Mouse (Mus musculus) forebrain, embryonic 10.5 days (tissue): Measurements from ENCODE around the gene Mettl26. TPM values are rescaled to one million over a fixed set of nuclear protein-coding genes. Genes with fewer than 3 reads are reported as not detected.

Experiments used
- DNase-seq: peaks from one replicate; pipeline ENCODE4 v3.0.0-alpha.2; 2017; ENCODE audit warnings: low spot score; ENCODE audit errors: extremely low spot score
- H3K27ac ChIP-seq: fragments of 300-500 bp; sonication (generic); 2 replicates; pipeline ENCODE4 v1.5.1; 2016; ENCODE audit warnings: mild to moderate bottlenecking
- H3K27me3 ChIP-seq: fragments of 300-500 bp; sonication (generic); 2 replicates; pipeline ENCODE4 v1.6.1; 2016; ENCODE audit warnings: mild to moderate bottlenecking; ENCODE audit not compliant: poor library complexity, severe bottlenecking
- H3K36me3 ChIP-seq: fragments of 300-500 bp; sonication (generic); replicated peaks from 2 replicates; pipeline ENCODE4 v1.6.1; 2016; ENCODE audit warnings: mild to moderate bottlenecking, moderate library complexity
- H3K4me1 ChIP-seq: fragments of 300-500 bp; sonication (generic); 2 replicates; pipeline ENCODE4 v1.6.1; 2016
- H3K4me3 ChIP-seq: fragments of 300-500 bp; sonication (generic); 2 replicates; pipeline ENCODE4 v1.5.1; 2016; ENCODE audit warnings: mild to moderate bottlenecking, moderate library complexity
- H3K9me3 ChIP-seq: fragments of 300-500 bp; sonication (generic); 2 replicates; pipeline ENCODE4 v1.6.1; 2016; ENCODE audit warnings: mild to moderate bottlenecking, moderate library complexity
- WGBS: fragments of 180-500 bp; shearing (Covaris S2); methylation state at CpG from one replicate; pipeline ENCODE4 v1.1.7; 2016; 5-methylcytosine and 5-hydroxymethylcytosine counted together
- polyA plus RNA-seq: library from polyadenylated mRNA; unstranded; fragments of >200 nt; fragmentation: Nextera tagmentation; extraction: Ambion mirVana; gene quantifications from 2 replicates; pipeline ENCODE4 v1.2.1, GENCODE M21; 2016

The Mettl26 gene
- polyA plus RNA-seq, 1 experiment from 2014 or later, result 79.1 TPM

DNA sequence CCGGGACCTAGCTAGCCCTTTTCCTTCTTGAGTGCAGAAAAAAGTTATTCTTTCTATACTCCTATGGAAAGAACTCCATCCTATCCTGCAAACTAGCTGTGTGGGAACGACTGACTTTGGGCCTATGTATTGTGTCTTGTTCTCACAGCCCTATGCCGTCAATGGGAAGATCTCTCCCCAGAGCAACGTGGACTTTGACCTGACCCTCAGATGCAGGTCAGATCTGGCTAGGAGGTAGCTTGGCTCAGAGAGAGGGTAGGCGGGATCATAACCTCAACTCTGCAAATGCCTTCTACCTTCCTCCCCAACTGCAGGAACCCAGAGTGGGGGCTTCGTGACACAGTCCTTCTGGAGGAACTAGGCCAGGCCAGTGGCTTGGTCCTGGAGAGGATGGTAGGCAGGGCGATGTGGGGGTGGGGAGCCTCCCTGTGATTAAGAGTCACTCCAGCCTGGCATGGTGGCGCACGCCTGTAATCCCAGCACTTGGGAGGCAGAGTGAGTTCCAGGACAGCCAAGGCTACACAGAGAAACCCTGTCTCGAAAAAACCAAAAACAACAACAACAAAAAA lies 1.6 kb downstream of the Mettl26 start:
- no peaks in the 10 kb centered on the region for H3K9me3 ChIP-seq
- H3K27ac ChIP-seq, result peak overlapping the region; percentile 94
- H3K27me3 ChIP-seq, result no peaks in the 10 kb centered on the region
- peaks cover 33% of the 10 kb centered on the region for H3K36me3 ChIP-seq
- H3K4me3 ChIP-seq, result peak overlapping the region; percentile 85
- peaks cover 66% of the 10 kb centered on the region for H3K4me1 ChIP-seq
- WGBS, result 64% methylated on average over 10 of the region's 10 CpGs
- no peak for DNase-seq

DNA sequence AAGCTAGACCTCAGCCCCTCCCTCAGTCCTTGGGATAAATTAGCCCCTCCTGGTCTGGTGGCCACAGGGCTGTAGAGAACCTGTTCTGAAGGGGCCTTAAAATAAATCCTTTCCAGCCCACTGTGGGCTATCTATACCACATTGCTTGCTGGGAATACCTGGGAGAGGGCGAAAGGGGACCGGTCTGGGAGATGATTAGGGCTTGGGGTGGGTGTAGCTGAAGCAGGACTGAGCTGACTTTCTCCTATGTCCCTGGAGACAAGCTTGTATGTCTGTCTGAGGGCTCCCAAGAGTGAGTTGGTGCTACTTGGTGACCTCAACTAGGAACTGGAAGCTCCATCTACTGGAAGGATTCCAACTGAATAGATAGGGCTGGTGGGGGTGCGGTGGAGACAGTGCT lies 2.2 kb downstream of the Mettl26 start:
- no peak for DNase-seq
- Histone ChIP-seq H3K9me3 (no peaks in the 10 kb centered on the region), H3K4me1 (peaks cover 72% of the 10 kb centered on the region), H3K27ac (no peak overlapping the region), H3K27me3 (no peaks in the 10 kb centered on the region), H3K4me3 (peak overlapping the region; percentile 85), H3K36me3 (peaks cover 35% of the 10 kb centered on the region)
- WGBS, result 96% methylated on average over 3 of the region's 3 CpGs

GRCm38 (mm10) chr17:25877741-25878610 lies 3.1 kb downstream of the Mettl26 start:
- no peak for DNase-seq
- Histone ChIP-seq H3K27ac (no peak overlapping the region), H3K36me3 (peaks cover 44% of the 10 kb centered on the region), H3K9me3 (no peaks in the 10 kb centered on the region), H3K4me1 (peaks cover 82% of the 10 kb centered on the region), H3K4me3 (no peak overlapping the region), H3K27me3 (no peaks in the 10 kb centered on the region)
- WGBS, result 94% methylated on average over 32 of the region's 32 CpGs

DNA sequence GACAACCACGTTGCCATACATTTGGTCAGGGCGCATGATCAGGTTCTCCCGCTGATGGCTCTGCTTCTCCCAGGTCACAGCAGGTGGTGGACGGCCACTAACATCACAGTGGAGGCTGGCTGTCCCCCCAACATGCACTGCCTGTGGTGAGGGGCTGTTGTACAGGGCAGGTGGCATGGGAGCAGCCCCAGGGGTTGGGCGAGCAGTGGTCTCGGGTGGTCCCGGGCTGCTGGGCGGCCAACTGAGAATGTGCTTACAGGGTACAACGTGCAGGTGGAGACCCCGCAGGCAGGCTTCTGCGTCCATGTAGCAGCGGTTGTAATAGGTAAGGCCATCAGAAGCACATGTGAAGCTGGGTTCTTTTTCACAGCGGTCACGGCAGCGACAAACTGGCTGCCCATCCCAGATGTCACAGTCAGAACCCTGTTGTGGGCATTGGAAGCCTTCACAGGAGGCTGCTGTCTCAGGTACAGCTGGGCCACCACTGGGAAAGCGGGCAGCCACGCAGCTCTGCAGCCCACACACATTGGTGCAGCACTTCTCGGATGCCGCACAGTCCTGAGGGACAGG lies 3.8 kb downstream of the Mettl26 start:
- Histone ChIP-seq H3K36me3 (peaks cover 51% of the 10 kb centered on the region), H3K4me1 (peaks cover 88% of the 10 kb centered on the region), H3K4me3 (0 out of 2 replicates have a peak overlapping the region, but pooled peaks have one; percentile 23), H3K27me3 (no peaks in the 10 kb centered on the region), H3K27ac (peak overlapping the region; percentile 87; the same call in 1 of the 2 replicates), H3K9me3 (no peaks in the 10 kb centered on the region)
- no peak for DNase-seq
- 88% methylated on average over 19 of the region's 19 CpGs for WGBS

DNA sequence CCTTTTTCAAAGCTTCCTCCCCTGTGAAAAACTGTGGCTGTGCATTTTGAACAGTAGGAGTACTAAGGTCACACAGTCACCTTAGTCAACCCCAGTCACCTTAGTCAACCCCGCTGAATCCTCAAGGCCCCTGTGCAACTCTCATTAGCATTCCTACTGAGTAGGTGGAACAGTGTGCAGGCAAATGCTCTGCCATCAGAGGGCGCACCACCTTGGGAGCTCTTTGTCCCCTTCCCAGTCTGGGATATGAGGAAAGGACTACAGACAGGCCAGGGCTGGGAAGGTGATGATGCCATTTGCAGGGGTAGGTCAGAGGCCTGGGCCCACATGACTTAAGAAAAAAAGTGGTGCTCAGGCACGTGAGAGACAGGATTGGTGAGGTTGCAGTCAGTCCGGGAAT lies 4.4 kb downstream of the Mettl26 start:
- H3K27me3 ChIP-seq, result no peaks in the 10 kb centered on the region

GRCm38 (mm10) chr17:25879750-25880149 lies 4.9 kb downstream of the Mettl26 start:
- H3K27ac ChIP-seq, result peak overlapping the region; percentile 87
- peaks cover 85% of the 10 kb centered on the region for H3K4me1 ChIP-seq
- H3K9me3 ChIP-seq, result no peaks in the 10 kb centered on the region
- peak overlapping the region; percentile 23 for H3K4me3 ChIP-seq
- 77% methylated on average over 8 of the region's 8 CpGs for WGBS
- no peaks in the 10 kb centered on the region for H3K27me3 ChIP-seq
- DNase-seq, result no peak
- peaks cover 62% of the 10 kb centered on the region for H3K36me3 ChIP-seq

More for the DNA sequence above, 4.4 kb downstream of the Mettl26 start:
- peaks cover 86% of the 10 kb centered on the region for H3K4me1 ChIP-seq
- DNase-seq, result no peak
- peaks cover 57% of the 10 kb centered on the region for H3K36me3 ChIP-seq
- H3K9me3 ChIP-seq, result no peaks in the 10 kb centered on the region
- peak overlapping the region; percentile 23; the same call in 1 of the 2 replicates for H3K4me3 ChIP-seq
- peak overlapping the region; percentile 87 for H3K27ac ChIP-seq
- WGBS, result 42% methylated on average over 4 of the region's 4 CpGs

DNA sequence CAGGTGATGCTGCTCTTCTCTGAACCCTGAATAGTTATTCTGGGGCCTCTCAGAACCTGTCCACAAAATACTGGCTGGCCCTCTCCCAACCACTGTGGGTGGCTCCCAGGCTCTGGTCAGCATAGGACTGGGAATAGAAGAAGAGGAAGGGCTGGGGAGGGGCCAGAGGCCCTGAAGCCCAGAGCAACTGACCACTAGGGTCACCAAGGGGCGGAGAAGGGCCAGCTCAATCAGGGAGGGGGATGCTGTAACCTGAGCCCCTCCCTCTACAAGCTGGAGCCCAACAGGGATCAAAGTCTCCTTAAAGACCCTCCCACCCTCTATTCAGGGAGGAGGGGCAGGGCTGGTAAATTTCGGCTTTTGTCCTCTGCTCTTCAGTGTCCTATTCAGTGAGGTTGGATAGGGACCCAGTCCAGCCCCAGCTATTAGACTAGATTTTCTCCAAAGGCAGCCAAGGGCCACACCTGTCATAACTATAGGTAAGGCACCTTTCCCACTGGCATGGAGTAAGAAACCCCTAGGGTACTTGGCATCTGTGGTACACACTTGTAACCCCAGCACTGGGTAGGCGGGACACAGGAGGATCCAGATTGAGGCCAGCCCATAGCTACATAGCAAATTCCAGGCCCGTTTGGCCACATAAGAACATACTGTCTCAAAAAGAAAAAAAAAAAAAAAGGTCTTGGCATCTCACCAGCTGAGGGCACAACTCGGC lies 5.5 kb downstream of the Mettl26 start, which contains the start of gene Wfikkn1:
TSS of gene Wfikkn1 (minus strand) at position 663 of the 715 bp plus-strand sequence.
- DNase-seq, result no peak
- Histone ChIP-seq H3K36me3 (peaks cover 66% of the 10 kb centered on the region), H3K9me3 (no peaks in the 10 kb centered on the region), H3K27ac (peak within 1 kb of the TSS; percentile 87), H3K27me3 (no peaks in the 10 kb centered on the region), H3K4me3 (peak within 1 kb of the TSS; percentile 23), H3K4me1 (peaks cover 87% of the 10 kb centered on the region)
- 19% methylated on average over 5 of the region's 5 CpGs for WGBS

DNA sequence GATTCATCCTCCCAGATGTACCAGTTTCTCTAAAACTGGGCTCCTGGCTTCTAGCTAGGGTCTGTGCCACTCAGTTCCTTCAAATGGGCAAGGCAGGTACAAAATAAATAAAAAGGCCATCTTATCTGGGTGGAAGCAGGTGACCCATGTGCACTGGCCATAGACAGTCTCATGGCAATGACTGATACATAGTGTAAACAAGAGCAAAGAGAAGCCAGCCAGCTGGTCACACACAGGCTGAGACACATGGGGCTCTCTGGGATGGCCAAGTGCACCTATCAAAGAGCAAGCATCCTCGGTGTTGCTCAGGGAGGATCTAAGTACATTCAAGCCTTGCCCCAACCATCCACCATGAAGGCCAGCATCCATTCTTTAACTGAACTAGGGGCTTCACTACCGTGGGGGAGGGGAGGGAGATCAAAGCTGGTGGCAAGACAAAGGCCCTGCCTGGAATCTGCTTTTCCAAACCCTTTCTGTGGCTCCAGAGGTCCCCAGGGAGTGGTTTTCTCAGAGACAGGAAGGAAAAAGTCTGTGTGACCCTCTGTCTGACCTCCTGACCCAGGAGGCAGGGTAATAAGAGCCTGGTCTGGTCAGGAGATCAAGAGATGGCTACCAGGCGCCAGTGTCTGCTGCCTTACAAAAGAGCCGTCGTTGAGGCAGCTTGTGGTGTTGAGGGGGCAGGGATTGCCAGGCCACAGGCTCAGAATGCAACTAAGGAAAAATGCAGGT lies 6.2 kb downstream of the Mettl26 start:
- Histone ChIP-seq H3K27ac (peak overlapping the region; percentile 87), H3K9me3 (no peaks in the 10 kb centered on the region), H3K27me3 (no peaks in the 10 kb centered on the region), H3K4me1 (peaks cover 87% of the 10 kb centered on the region), H3K36me3 (peaks cover 66% of the 10 kb centered on the region), H3K4me3 (peak overlapping the region; percentile 23; the same call in 1 of the 2 replicates)
- DNase-seq, result peak; percentile 64
- 4% methylated on average over 5 of the region's 5 CpGs for WGBS

- peak overlapping the region; percentile 23; the same call in 1 of the 2 replicates for H3K4me3 ChIP-seq
- peaks cover 64% of the 10 kb centered on the region for H3K36me3 ChIP-seq
- no peak for DNase-seq
- peak overlapping the region; percentile 87 for H3K27ac ChIP-seq
- no peaks in the 10 kb centered on the region for H3K27me3 ChIP-seq
- H3K4me1 ChIP-seq, result peaks cover 80% of the 10 kb centered on the region
- 14% methylated on average over 4 of the region's 4 CpGs for WGBS
- no peaks in the 10 kb centered on the region for H3K9me3 ChIP-seq
These were observed 6.8 kb downstream of the Mettl26 start for GRCm38 (mm10) chr17:25881691-25882090.

GRCm38 (mm10) chr17:25882306-25882705 lies 7.4 kb downstream of the Mettl26 start:
- 34% methylated on average over 5 of the region's 5 CpGs for WGBS
- H3K27ac ChIP-seq, result peak overlapping the region; percentile 87
- no peak for DNase-seq
- H3K9me3 ChIP-seq, result no peaks in the 10 kb centered on the region
- peaks cover 63% of the 10 kb centered on the region for H3K36me3 ChIP-seq
- peak overlapping the region; percentile 13; the same call in 1 of the 2 replicates for H3K4me3 ChIP-seq
- H3K4me1 ChIP-seq, result peaks cover 74% of the 10 kb centered on the region
- no peaks in the 10 kb centered on the region for H3K27me3 ChIP-seq

DNA sequence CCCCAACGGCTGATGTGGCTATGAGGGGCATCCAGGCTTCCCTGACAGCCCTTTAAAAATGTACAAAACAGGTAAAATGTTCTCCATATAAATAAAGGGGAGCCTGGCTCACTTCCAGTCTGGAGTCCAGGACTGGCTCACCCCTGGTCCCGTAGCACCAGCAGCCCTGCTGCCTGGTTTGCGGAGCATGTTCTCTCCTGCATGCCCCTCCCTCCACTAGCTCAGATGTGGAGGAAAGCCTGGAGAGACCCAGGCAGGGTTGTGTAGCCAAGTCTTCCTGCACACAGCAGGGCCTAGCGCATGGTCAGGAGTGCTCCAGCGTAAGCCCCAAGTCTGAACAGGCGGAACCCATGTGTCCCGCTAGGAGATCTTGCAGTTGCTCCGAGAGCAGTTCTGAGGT lies 8.4 kb downstream of the Mettl26 start:
- Histone ChIP-seq H3K27me3 (no peaks in the 10 kb centered on the region), H3K4me3 (no peak overlapping the region), H3K36me3 (peaks cover 63% of the 10 kb centered on the region), H3K9me3 (no peaks in the 10 kb centered on the region), H3K4me1 (peaks cover 69% of the 10 kb centered on the region), H3K27ac (peak overlapping the region; percentile 87; the same call in 1 of the 2 replicates)
- DNase-seq, result no peak
- WGBS, result 84% methylated on average over 8 of the region's 8 CpGs

GRCm38 (mm10) chr17:25883824-25884223 lies 8.9 kb downstream of the Mettl26 start:
- WGBS, result 82% methylated on average over 3 of the region's 3 CpGs
- H3K36me3 ChIP-seq, result peaks cover 63% of the 10 kb centered on the region
- no peak for DNase-seq
- H3K9me3 ChIP-seq, result no peaks in the 10 kb centered on the region
- peaks cover 63% of the 10 kb centered on the region for H3K4me1 ChIP-seq
- no peak overlapping the region for H3K4me3 ChIP-seq
- no peaks in the 10 kb centered on the region for H3K27me3 ChIP-seq
- 0 out of 2 replicates have a peak overlapping the region, but pooled peaks have one; percentile 87 for H3K27ac ChIP-seq
